Mouse (Mus musculus) adrenal gland, postnatal 36 days (tissue): ENCODE measurements at regions not wholly inside any gene's neighbourhood (a gene's known extent, or its start where the extent isn't known, plus 50 kb on each side); places are given as distances from the start of the nearest gene placed in this dataset.
A peak's percentile ranks its signal among the peaks of the same experiment; 100 is the strongest.

Experiments used
- DNase-seq, 2 experiments: peaks; one replicate each; pipeline ENCODE4 v3.0.0; 2021; ENCODE audit warnings: mixed read lengths in 1 of 2

GRCm38 (mm10) chr15:87261497-87261896 is 282.6 kb upstream of the Fam19a5 start:
- DNase-seq: no peak

GRCm38 (mm10) chr15:87264906-87265305 is 279.2 kb upstream of the Fam19a5 start:
- no peak for DNase-seq

- DNase-seq: no peak
These were observed 253.0 kb upstream of the Fam19a5 start for GRCm38 (mm10) chr15:87290987-87291529.

GRCm38 (mm10) chr15:87319896-87320295 is 224.2 kb upstream of the Fam19a5 start:
- DNase-seq: no peak

GRCm38 (mm10) chr15:87321067-87321985 is 222.8 kb upstream of the Fam19a5 start:
- peak in 1 of 2 experiments; percentile 9 for DNase-seq

- DNase-seq: no peak
These were observed 218.7 kb upstream of the Fam19a5 start for GRCm38 (mm10) chr15:87325389-87325788.

- DNase-seq: no peak
These were observed 217.8 kb upstream of the Fam19a5 start for GRCm38 (mm10) chr15:87326281-87326680.

- peak; percentile 5 for DNase-seq
These were observed 211.7 kb upstream of the Fam19a5 start for GRCm38 (mm10) chr15:87332441-87332840.

- DNase-seq: no peak
These were observed 210.6 kb upstream of the Fam19a5 start for GRCm38 (mm10) chr15:87333527-87333926.

GRCm38 (mm10) chr15:87334430-87334829 is 209.7 kb upstream of the Fam19a5 start:
- peak in 1 of 2 experiments; percentile 4 for DNase-seq

- DNase-seq: no peak
These were observed 208.8 kb upstream of the Fam19a5 start for GRCm38 (mm10) chr15:87335324-87335723.

GRCm38 (mm10) chr15:87335737-87336136 is 208.4 kb upstream of the Fam19a5 start:
- no peak for DNase-seq

GRCm38 (mm10) chr15:87339904-87340303 is 204.2 kb upstream of the Fam19a5 start:
- DNase-seq: no peak

GRCm38 (mm10) chr15:87342656-87343055 is 201.4 kb upstream of the Fam19a5 start:
- DNase-seq: no peak

- no peak for DNase-seq
These were observed 198.3 kb upstream of the Fam19a5 start for GRCm38 (mm10) chr15:87345826-87346225.

- no peak for DNase-seq
These were observed 194.4 kb upstream of the Fam19a5 start for GRCm38 (mm10) chr15:87349533-87350247.

GRCm38 (mm10) chr15:87352812-87353211 is 191.3 kb upstream of the Fam19a5 start:
- peak; percentile 24 to 26 for DNase-seq

GRCm38 (mm10) chr15:87353886-87354285 is 190.2 kb upstream of the Fam19a5 start:
- no peak for DNase-seq

GRCm38 (mm10) chr15:87360457-87360856 is 183.6 kb upstream of the Fam19a5 start:
- no peak for DNase-seq

- DNase-seq: peak in 1 of 2 experiments; percentile 10
These were observed 178.3 kb upstream of the Fam19a5 start for GRCm38 (mm10) chr15:87365712-87366361.

GRCm38 (mm10) chr15:87367381-87367780 is 176.7 kb upstream of the Fam19a5 start:
- DNase-seq: no peak

- no peak for DNase-seq
These were observed 174.7 kb upstream of the Fam19a5 start for GRCm38 (mm10) chr15:87369381-87369780.
